Mouse (Mus musculus) midbrain, embryonic 11.5 days (tissue): ENCODE measurements around the gene Hsd17b12. TPM values are rescaled to one million over a fixed set of nuclear protein-coding genes. Genes with fewer than 3 reads are reported as not detected.

Experiments
- ATAC-seq: fragments of 200-750 bp; cut with Nextera tagmentation; 2 replicates; pipeline ENCODE4 v1.8.0; 2017; ENCODE audit warnings: moderate TSS enrichment, moderate library complexity; ENCODE audit not compliant: low FRiP score
- DNase-seq: peaks from one replicate; pipeline ENCODE4 v3.0.0; 2015; ENCODE audit warnings: low spot score; ENCODE audit errors: missing footprints
- H3K27ac ChIP-seq: fragments of 300-500 bp; sonication (generic); 2 replicates; pipeline ENCODE4 v1.5.1; 2014; ENCODE audit warnings: low read depth, low read length
- H3K27me3 ChIP-seq: fragments of 300-500 bp; sonication (generic); 2 replicates; pipeline ENCODE4 v1.6.1; 2014; ENCODE audit warnings: mild to moderate bottlenecking, low read length, moderate library complexity, mixed read lengths; ENCODE audit not compliant: control insufficient read depth, insufficient read depth
- H3K36me3 ChIP-seq: fragments of 300-500 bp; sonication (generic); 2 replicates; pipeline ENCODE4 v1.6.1; 2014; ENCODE audit warnings: mild to moderate bottlenecking, low read length, moderate library complexity, mixed read lengths; ENCODE audit not compliant: control insufficient read depth, insufficient read depth
- H3K4me1 ChIP-seq: fragments of 300-500 bp; sonication (generic); 2 replicates; pipeline ENCODE4 v1.6.1; 2014; ENCODE audit warnings: low read length; ENCODE audit not compliant: control insufficient read depth, insufficient read depth
- H3K4me2 ChIP-seq: fragments of 300-500 bp; sonication (generic); 2 replicates; pipeline ENCODE4 v1.6.1; 2014; ENCODE audit warnings: mild to moderate bottlenecking, moderate library complexity
- H3K4me3 ChIP-seq: fragments of 300-500 bp; sonication (generic); 2 replicates; pipeline ENCODE4 v1.5.1; 2014; ENCODE audit warnings: low read depth, low read length
- H3K9ac ChIP-seq: fragments of 300-500 bp; sonication (generic); 2 replicates; pipeline ENCODE4 v1.6.1; 2014; ENCODE audit warnings: low read length
- H3K9me3 ChIP-seq: fragments of 300-500 bp; sonication (generic); 2 replicates; pipeline ENCODE4 v1.6.1; 2016; ENCODE audit warnings: low read length; ENCODE audit not compliant: control insufficient read depth
- WGBS: fragments of 180-500 bp; shearing (Covaris S2); extraction: QIAGEN DNeasy Blood & Tissue Kit; methylation state at CpG from one replicate; pipeline ENCODE4 v1.1.7; 2014; 5-methylcytosine and 5-hydroxymethylcytosine counted together
- polyA plus RNA-seq: library from polyadenylated mRNA; unstranded; fragments of >200 nt; fragmentation: Nextera tagmentation; extraction: Ambion mirVana; gene quantifications from 2 replicates; pipeline ENCODE4 v1.2.1, GENCODE M21; 2014

The Hsd17b12 gene
- polyA plus RNA-seq, 1 experiment from 2014 or later, result 131 TPM

- DNase-seq (no peak), ATAC-seq (no peak)
- Histone ChIP-seq H3K9me3 (no peaks in the 10 kb centered on the region), H3K4me2 (no peak overlapping the region), H3K4me1 (peaks cover 4% of the 10 kb centered on the region; the same call in 1 of the 2 replicates), H3K27me3 (no peaks in the 10 kb centered on the region), H3K9ac (no peak overlapping the region), H3K27ac (no peak overlapping the region), H3K36me3 (no peaks in the 10 kb centered on the region), H3K4me3 (no peak overlapping the region)
- WGBS, result 95% methylated on average over 5 of the region's 5 CpGs
Observed at GRCm38 (mm10) chr2:94040391-94041125, 117.2 kb downstream of the Hsd17b12 start.

GRCm38 (mm10) chr2:94035428-94036331, 122.1 kb downstream of the Hsd17b12 start:
- Histone ChIP-seq H3K9me3 (no peaks in the 10 kb centered on the region), H3K4me3 (no peak overlapping the region), H3K9ac (no peak overlapping the region), H3K4me2 (no peak overlapping the region), H3K4me1 (no peaks in the 10 kb centered on the region), H3K27me3 (no peaks in the 10 kb centered on the region), H3K36me3 (no peaks in the 10 kb centered on the region; the same call in 1 of the 2 replicates), H3K27ac (no peak overlapping the region)
- peak; percentile 61 for ATAC-seq
- peak; percentile 94 for DNase-seq
- WGBS, result 74% methylated on average over 9 of the region's 9 CpGs

- H3K4me1 ChIP-seq, result no peaks in the 10 kb centered on the region
- H3K4me3 ChIP-seq, result no peak overlapping the region
- ATAC-seq (no peak), DNase-seq (no peak)
- no peaks in the 10 kb centered on the region for H3K9me3 ChIP-seq
- H3K27me3 ChIP-seq, result no peaks in the 10 kb centered on the region
- H3K4me2 ChIP-seq, result no peak overlapping the region
- no peak overlapping the region for H3K27ac ChIP-seq
- no peaks in the 10 kb centered on the region; the same call in 1 of the 2 replicates for H3K36me3 ChIP-seq
- no peak overlapping the region for H3K9ac ChIP-seq
Observed at GRCm38 (mm10) chr2:94030602-94031001, 127.2 kb downstream of the Hsd17b12 start.

- no peak for ATAC-seq
- no peaks in the 10 kb centered on the region for H3K36me3 ChIP-seq
Observed at GRCm38 (mm10) chr2:94024637-94025036, 133.1 kb downstream of the Hsd17b12 start.

GRCm38 (mm10) chr2:94010335-94011291, 147.2 kb downstream of the Hsd17b12 start, which contains the start of gene Alkbh3:
Gene Alkbh3 (minus strand): TSS chr2:94010807.
- Histone ChIP-seq H3K27ac (no peak within 1 kb of the TSS), H3K4me1 (peaks cover 6% of the 10 kb centered on the region), H3K4me2 (peak within 1 kb of the TSS; percentile 87), H3K36me3 (no peaks in the 10 kb centered on the region), H3K27me3 (no peaks in the 10 kb centered on the region), H3K4me3 (peak within 1 kb of the TSS; percentile 90), H3K9ac (peak within 1 kb of the TSS; percentile 88), H3K9me3 (no peaks in the 10 kb centered on the region)
- 6% methylated on average over 47 of the region's 47 CpGs for WGBS
- ATAC-seq, result peak; percentile 99
- DNase-seq, result peak; percentile 100

More at GRCm38 (mm10) chr2:94024637-94025036, 133.1 kb downstream of the Hsd17b12 start:
- Histone ChIP-seq H3K4me1 (no peaks in the 10 kb centered on the region), H3K4me2 (no peak overlapping the region), H3K4me3 (no peak overlapping the region), H3K27me3 (no peaks in the 10 kb centered on the region), H3K9ac (no peak overlapping the region), H3K27ac (no peak overlapping the region), H3K9me3 (no peaks in the 10 kb centered on the region)
- DNase-seq, result no peak
- WGBS, result 50% methylated on average over 6 of the region's 6 CpGs

- no peaks in the 10 kb centered on the region for H3K9me3 ChIP-seq
- H3K36me3 ChIP-seq, result peaks cover 6% of the 10 kb centered on the region; the same call in 1 of the 2 replicates
- no peak overlapping the region for H3K4me2 ChIP-seq
- WGBS, result 5% methylated on average over 2 of the region's 2 CpGs
- H3K9ac ChIP-seq, result no peak overlapping the region
- H3K4me3 ChIP-seq, result no peak overlapping the region
- H3K27ac ChIP-seq, result no peak overlapping the region
- H3K27me3 ChIP-seq, result no peaks in the 10 kb centered on the region
- ATAC-seq, result peak; percentile 70
- H3K4me1 ChIP-seq, result no peaks in the 10 kb centered on the region
- peak; percentile 99 for DNase-seq
Observed at GRCm38 (mm10) chr2:94002331-94002730, 155.4 kb downstream of the Hsd17b12 start.

- no peak overlapping the region for H3K4me3 ChIP-seq
- no peaks in the 10 kb centered on the region for H3K27me3 ChIP-seq
- no peaks in the 10 kb centered on the region for H3K9me3 ChIP-seq
- H3K36me3 ChIP-seq, result peaks cover 6% of the 10 kb centered on the region; the same call in 1 of the 2 replicates
- 85% methylated on average over 4 of the region's 4 CpGs for WGBS
- H3K27ac ChIP-seq, result no peak overlapping the region
- ATAC-seq (no peak), DNase-seq (no peak)
- H3K4me1 ChIP-seq, result no peaks in the 10 kb centered on the region
- H3K4me2 ChIP-seq, result no peak overlapping the region
- no peak overlapping the region for H3K9ac ChIP-seq
Observed at GRCm38 (mm10) chr2:94001918-94002317, 155.8 kb downstream of the Hsd17b12 start.

- 93% methylated on average over 6 of the region's 6 CpGs for WGBS
- Histone ChIP-seq H3K9ac (no peak overlapping the region), H3K36me3 (peaks cover 6% of the 10 kb centered on the region; the same call in 1 of the 2 replicates), H3K4me1 (no peaks in the 10 kb centered on the region), H3K27ac (no peak overlapping the region), H3K27me3 (no peaks in the 10 kb centered on the region), H3K9me3 (no peaks in the 10 kb centered on the region), H3K4me3 (no peak overlapping the region), H3K4me2 (no peak overlapping the region)
- no peak for ATAC-seq
- peak; percentile 39 for DNase-seq
Observed at GRCm38 (mm10) chr2:94001411-94001810, 156.4 kb downstream of the Hsd17b12 start.
